Mouse (Mus musculus) regulatory T cell (primary cell): ENCODE results near the gene Krt19.

Experiments
- in situ Hi-C: fragments of 300-600 bp; cut with MboI, MseI; formaldehyde crosslinking; loops from one replicate; pipeline ENCODE4 v1.15.1; 2025; ENCODE audit warnings: high pct_unique_total_duplicates

Gene Krt19

GRCm38 (mm10) chr11:100137693-100138092 lies 10.8 kb downstream of the Krt19 start:
- in situ Hi-C loops = no loop called here

DNA sequence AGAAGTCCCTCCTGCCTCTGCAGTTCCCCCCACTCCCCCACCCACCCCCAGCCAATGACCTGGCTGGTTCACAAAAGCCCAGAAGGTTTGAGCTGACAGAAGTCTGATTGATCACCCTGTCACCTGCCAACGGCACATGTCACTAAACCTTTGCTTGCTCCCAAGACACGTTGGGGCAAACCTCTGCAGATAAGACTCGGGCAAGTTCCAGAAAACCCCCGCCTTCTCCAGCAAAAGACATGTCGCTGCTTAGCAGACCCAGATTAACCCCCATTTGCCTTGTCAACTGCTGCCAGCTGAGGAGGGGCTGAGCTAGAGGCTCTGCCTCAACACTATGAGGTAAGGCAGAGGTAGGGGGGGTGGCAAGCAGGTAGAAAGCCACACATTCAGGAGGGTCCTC lies 11.9 kb downstream of the Krt19 start:
- in situ Hi-C loops = no loop called here

DNA sequence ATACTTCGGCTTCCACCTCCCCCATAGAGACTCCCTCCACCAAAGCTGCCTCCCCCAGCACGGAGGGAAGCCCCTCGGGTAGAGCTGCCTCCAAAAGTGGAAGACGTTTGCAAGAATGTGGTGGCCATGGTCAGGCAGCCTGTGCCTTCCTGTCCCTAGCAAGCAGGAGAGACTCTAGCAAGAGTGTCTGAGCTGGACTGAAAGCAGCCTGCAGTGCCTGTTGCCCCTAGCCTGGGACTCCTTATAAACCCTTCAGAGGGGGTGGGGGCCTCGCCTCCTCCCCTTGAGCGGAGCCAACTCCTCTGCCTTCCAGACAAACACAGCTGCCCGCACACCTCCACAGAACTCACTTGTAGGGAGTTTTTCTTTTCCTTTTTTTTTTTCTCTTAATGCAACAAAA lies 12.7 kb downstream of the Krt19 start, which contains the start of gene Krt15:
TSS of gene Krt15 (minus strand) at position 198 of the 400 bp plus-strand sequence.
- in situ Hi-C loops = no loop called here

- in situ Hi-C loops = no loop called here
Measured at GRCm38 (mm10) chr11:100124901-100125300, 23.6 kb downstream of the Krt19 start.

- in situ Hi-C loops = no loop called here
Measured at GRCm38 (mm10) chr11:100121466-100121865, 27.0 kb downstream of the Krt19 start, which contains the start of gene Krt13. Gene Krt13 (minus strand): TSS chr11:100121566.

DNA sequence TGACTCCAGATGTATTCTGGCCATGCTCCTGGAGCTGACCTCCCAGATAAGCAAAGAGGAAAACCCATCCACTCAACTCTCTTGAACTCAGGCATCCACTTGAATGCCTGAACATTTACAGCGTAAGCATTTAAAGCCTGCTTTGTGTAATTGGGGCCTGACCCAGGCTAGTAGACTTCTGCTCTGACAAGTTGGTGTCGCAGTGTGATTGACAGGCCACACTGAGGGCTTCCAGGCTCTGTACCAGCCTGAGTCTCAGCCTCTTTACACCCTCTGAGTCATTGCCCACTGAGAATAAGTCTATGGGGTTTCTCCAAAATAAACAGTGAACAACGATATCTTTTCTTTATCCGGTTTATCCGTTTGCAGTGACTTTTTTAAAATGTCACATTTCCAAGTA lies 28.1 kb downstream of the Krt19 start:
- in situ Hi-C loops = no loop called here

DNA sequence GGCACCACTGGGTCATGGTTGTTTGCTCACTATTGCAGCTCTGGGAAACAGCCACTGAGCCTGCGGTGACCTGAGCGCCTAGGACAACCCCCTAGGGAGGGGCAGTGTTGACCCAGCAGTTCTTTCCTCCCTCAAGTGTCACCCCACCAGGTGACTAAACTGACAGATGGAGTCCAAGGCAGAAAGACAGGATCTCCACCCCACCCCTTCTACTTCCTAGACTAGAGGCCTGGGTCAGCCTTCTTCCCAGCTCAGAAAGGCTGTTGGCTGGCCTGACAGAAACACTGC lies 34.8 kb downstream of the Krt19 start:
- in situ Hi-C loops = no loop called here

GRCm38 (mm10) chr11:100112935-100113741 lies 35.3 kb downstream of the Krt19 start:
- in situ Hi-C loops = no loop called here

- in situ Hi-C loops = no loop called here
Measured at GRCm38 (mm10) chr11:100105576-100106122, 42.8 kb downstream of the Krt19 start, which contains the start of gene Krt36. Gene Krt36 (minus strand): TSS chr11:100105626.

DNA sequence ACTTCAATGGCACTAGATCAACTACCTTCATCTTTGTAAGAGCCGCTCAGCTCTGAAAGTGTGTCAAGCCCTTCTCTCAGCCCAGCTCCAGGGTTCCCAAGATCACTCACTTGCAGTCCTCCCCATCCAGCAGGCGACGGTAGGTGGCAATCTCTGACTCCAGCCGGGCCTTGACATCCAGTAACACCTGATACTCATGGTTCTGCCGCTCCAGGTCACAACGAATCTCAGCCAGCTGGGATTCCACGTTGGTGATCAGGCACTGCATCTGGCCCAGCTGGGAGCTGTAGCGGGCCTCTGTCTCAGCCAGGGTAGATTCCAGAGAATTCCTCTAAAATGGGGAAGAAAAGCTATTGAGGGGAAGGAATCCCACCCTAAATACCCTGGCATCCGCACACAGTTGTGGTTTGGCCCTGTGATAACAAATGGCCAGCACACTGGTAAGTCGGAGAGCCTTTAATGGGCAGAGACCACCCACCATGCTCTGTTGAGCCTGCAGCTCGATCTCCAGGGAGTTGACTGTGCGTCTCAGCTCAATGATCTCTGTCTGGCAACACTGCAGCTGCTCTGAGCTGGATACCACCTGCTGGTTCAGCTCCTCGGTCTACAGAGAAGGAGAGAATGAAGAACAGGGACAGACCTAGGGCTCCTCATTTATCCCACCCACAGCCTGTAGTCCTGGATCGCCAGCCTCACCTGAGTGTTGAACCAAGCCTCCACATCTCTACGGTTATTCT lies 45.6 kb downstream of the Krt19 start:
- in situ Hi-C loops = no loop called here

GRCm38 (mm10) chr11:100100391-100100790 lies 48.1 kb downstream of the Krt19 start:
- in situ Hi-C loops = no loop called here

- in situ Hi-C loops = no loop called here
Measured at GRCm38 (mm10) chr11:100097819-100098218, 50.6 kb downstream of the Krt19 start.

GRCm38 (mm10) chr11:100096141-100096540 lies 52.3 kb downstream of the Krt19 start, which contains the start of gene Krt35:
Gene Krt35 (minus strand): TSS chr11:100096241.
- in situ Hi-C loops = no loop called here
